Mouse (Mus musculus) brain, adult 2 months (tissue): ENCODE measurements at regions not wholly inside any gene's neighbourhood (a gene's known extent, or its start where the extent isn't known, plus 50 kb on each side); places are given as distances from the start of the nearest gene placed in this dataset.

ENCODE experiments used
- DNase-seq: peaks from one replicate; pipeline ENCODE4 v3.0.0; 2011; ENCODE audit warnings: low read depth, low spot score

DNA sequence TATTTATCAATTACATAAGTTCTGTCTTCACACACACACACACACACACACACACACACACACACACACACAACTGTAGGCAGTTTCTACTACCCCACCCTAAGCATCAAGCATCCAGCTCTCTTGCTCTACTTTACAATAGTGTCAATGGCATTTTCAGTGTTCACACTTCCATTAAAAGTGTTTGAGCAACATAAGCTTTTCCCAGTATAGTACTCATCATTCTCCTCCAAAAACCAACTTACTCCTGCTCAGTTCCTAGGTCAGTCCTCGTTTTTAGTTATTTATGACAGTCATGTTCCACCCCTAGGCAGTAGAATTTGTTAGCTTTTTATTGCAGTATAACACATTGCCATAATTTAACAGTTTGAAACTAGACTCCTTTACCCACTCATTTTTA is 145.4 kb upstream of the Lrrc7 start:
- DNase-seq: peak; percentile 54

GRCm38 (mm10) chr3:158694936-158695335 is 132.9 kb upstream of the Lrrc7 start:
- DNase-seq: no peak

GRCm38 (mm10) chr3:158690686-158691085 is 128.7 kb upstream of the Lrrc7 start:
- no peak for DNase-seq

GRCm38 (mm10) chr3:158645676-158646075 is 83.7 kb upstream of the Lrrc7 start:
- peak; percentile 15 for DNase-seq
